Mouse (Mus musculus) MEL (cell line): Measurements from ENCODE around the gene Disp1. TPM values are rescaled to one million over a fixed set of nuclear protein-coding genes. Genes with fewer than 3 reads are reported as not detected.

Source experiments
- DNase-seq: peaks from one replicate; pipeline ENCODE4 v3.0.0; 2011; ENCODE audit warnings: low read depth, low spot score
- H3K27ac ChIP-seq: 2 replicates; pipeline ENCODE4 v1.5.1; 2012; ENCODE audit warnings: low read depth, mild to moderate bottlenecking, control low read depth, low read length, moderate library complexity; ENCODE audit not compliant: control insufficient read depth
- H3K27me3 ChIP-seq, 2 experiments: fragments of 150-350 bp in 1 of 2; sonication (generic) in 1 of 2; 2 replicates each; pipeline ENCODE4 v1.6.1; 2012; ENCODE audit warnings: low read length in 2 of 2, mild to moderate bottlenecking in 2 of 2, improper control_type of control experiment in 1 of 2, moderate library complexity in 1 of 2; ENCODE audit not compliant: insufficient read depth in 2 of 2, control insufficient read depth in 1 of 2
- H3K36me3 ChIP-seq, 2 experiments: 2 replicates each; pipeline ENCODE4 v1.6.1; 2012 to 2014; ENCODE audit warnings: low read length in 2 of 2, improper control_type of control experiment in 1 of 2, inconsistent platforms in 1 of 2, mild to moderate bottlenecking in 1 of 2; ENCODE audit not compliant: insufficient read depth in 2 of 2, control insufficient read depth in 1 of 2
- H3K4me1 ChIP-seq, 2 experiments: fragments of 150-350 bp in 1 of 2; sonication (generic) in 1 of 2; 2 replicates each; pipeline ENCODE4 v1.6.1; 2012; ENCODE audit warnings: low read length in 2 of 2, improper control_type of control experiment in 1 of 2, mild to moderate bottlenecking in 1 of 2; ENCODE audit not compliant: insufficient read depth in 2 of 2, control insufficient read depth in 1 of 2
- H3K4me3 ChIP-seq, 2 experiments: fragments of 150-350 bp in 1 of 2; sonication (generic) in 1 of 2; 2 replicates each; pipeline ENCODE4 v1.5.1; 2012; ENCODE audit warnings: low read depth in 2 of 2, low read length in 2 of 2, mild to moderate bottlenecking in 2 of 2, moderate library complexity in 2 of 2, control low read depth in 1 of 2, improper control_type of control experiment in 1 of 2; ENCODE audit not compliant: control insufficient read depth in 1 of 2, insufficient read depth in 1 of 2
- H3K79me2 ChIP-seq: 2 replicates; pipeline ENCODE4 v1.6.1; 2012; ENCODE audit warnings: mild to moderate bottlenecking, low read length, moderate library complexity; ENCODE audit not compliant: control insufficient read depth, poor library complexity, insufficient read depth
- H3K9ac ChIP-seq: 2 replicates; pipeline ENCODE4 v1.6.1; 2012; ENCODE audit warnings: low read depth, mild to moderate bottlenecking, control low read depth, low read length, moderate library complexity; ENCODE audit not compliant: control insufficient read depth, poor library complexity, severe bottlenecking
- H3K9me3 ChIP-seq: fragments of 150-350 bp; sonication (generic); replicated peaks from 2 replicates; pipeline ENCODE4 v1.6.1; 2012; ENCODE audit warnings: mild to moderate bottlenecking, low read length, improper control_type of control experiment, moderate library complexity; ENCODE audit not compliant: insufficient read depth
- BHLHE40 ChIP-seq: IDR thresholded peaks from 2 replicates; pipeline ENCODE4 v1.6.1; 2012; ENCODE audit warnings: low read depth, mild to moderate bottlenecking, inconsistent platforms, low read length, improper control_type of control experiment, borderline replicate concordance
- CHD1 ChIP-seq: IDR thresholded peaks from 2 replicates; pipeline ENCODE4 v1.6.1; 2012; ENCODE audit warnings: low read depth, mild to moderate bottlenecking, inconsistent platforms, low read length, improper control_type of control experiment
- CTCF ChIP-seq, 3 experiments: IDR thresholded peaks in 2 of 3; conservative IDR thresholded peaks in 1 of 3; 2 replicates each; pipeline ENCODE4 v1.5.1; 2011 to 2012; ENCODE audit warnings: low read length in 3 of 3, low read depth in 2 of 3, mild to moderate bottlenecking in 2 of 3, improper control_type of control experiment in 1 of 3, inconsistent platforms in 1 of 3, mixed read lengths in 1 of 3, moderate library complexity in 1 of 3; ENCODE audit not compliant: control insufficient read depth in 1 of 3, insufficient read depth in 1 of 3, poor library complexity in 1 of 3, severe bottlenecking in 1 of 3
- E2F4 ChIP-seq: IDR thresholded peaks from 2 replicates; pipeline ENCODE4 v1.6.1; 2011; ENCODE audit warnings: low read depth, low read length, improper control_type of control experiment, borderline replicate concordance
- ETS1 ChIP-seq: IDR thresholded peaks from 2 replicates; pipeline ENCODE4 v1.6.1; 2012; ENCODE audit warnings: low read depth, mild to moderate bottlenecking, inconsistent platforms, low read length, improper control_type of control experiment, moderate library complexity
- GATA1 ChIP-seq: IDR thresholded peaks from 2 replicates; pipeline ENCODE4 v1.6.1; 2011; ENCODE audit warnings: low read depth, low read length, improper control_type of control experiment
- HCFC1 ChIP-seq: IDR thresholded peaks from 2 replicates; pipeline ENCODE4 v1.6.1; 2012; ENCODE audit warnings: low read depth, mild to moderate bottlenecking, inconsistent platforms, low read length, improper control_type of control experiment, moderate library complexity
- MAFK ChIP-seq: IDR thresholded peaks from 2 replicates; pipeline ENCODE4 v1.6.1; 2011; ENCODE audit warnings: low read depth, mild to moderate bottlenecking, low read length, improper control_type of control experiment, borderline replicate concordance
- MAZ ChIP-seq: IDR thresholded peaks from 2 replicates; pipeline ENCODE4 v1.6.1; 2012; ENCODE audit warnings: low read depth, mild to moderate bottlenecking, inconsistent platforms, low read length, improper control_type of control experiment
- MYB ChIP-seq: IDR thresholded peaks from 2 replicates; pipeline ENCODE4 v1.6.1; 2011; ENCODE audit warnings: mild to moderate bottlenecking, low read depth, low read length, improper control_type of control experiment
- MYC ChIP-seq: IDR thresholded peaks from 2 replicates; pipeline ENCODE4 v1.6.1; 2011; ENCODE audit warnings: low read depth, mild to moderate bottlenecking, low read length, improper control_type of control experiment, moderate library complexity
- POLR2AphosphoS2 ChIP-seq: IDR thresholded peaks from 2 replicates; pipeline ENCODE4 v1.6.1; 2011; ENCODE audit warnings: low read length, improper control_type of control experiment
- POLR2AphosphoS5 ChIP-seq: IDR thresholded peaks from 2 replicates; pipeline ENCODE4 v1.6.1; 2012; ENCODE audit warnings: low read depth, borderline replicate concordance, mild to moderate bottlenecking, inconsistent platforms, low read length, moderate library complexity, mixed read lengths
- RAD21 ChIP-seq: IDR thresholded peaks from 2 replicates; pipeline ENCODE4 v1.6.1; 2011; ENCODE audit warnings: mild to moderate bottlenecking, low read depth, low read length, improper control_type of control experiment
- TAL1 ChIP-seq: IDR thresholded peaks from 2 replicates; pipeline ENCODE4 v1.6.1; 2012; ENCODE audit warnings: mild to moderate bottlenecking, inconsistent platforms, low read length, moderate library complexity, mixed read lengths
- ZC3H11A ChIP-seq: IDR thresholded peaks from 2 replicates; pipeline ENCODE4 v1.6.1; 2012; ENCODE audit warnings: low read depth, mild to moderate bottlenecking, inconsistent platforms, low read length, improper control_type of control experiment
- ZKSCAN1 ChIP-seq: IDR thresholded peaks from 2 replicates; pipeline ENCODE4 v1.6.1; 2012; ENCODE audit warnings: low read depth, mild to moderate bottlenecking, inconsistent platforms, low read length, improper control_type of control experiment, moderate library complexity
- ZNF384 ChIP-seq: IDR thresholded peaks from 2 replicates; pipeline ENCODE4 v1.6.1; 2012; ENCODE audit warnings: low read depth, mild to moderate bottlenecking, inconsistent platforms, low read length, improper control_type of control experiment
- polyA plus RNA-seq, 2 experiments: library from polyadenylated mRNA; stranded (reverse) in 1 of 2; unstranded in 1 of 2; fragments of >175 nt in 1 of 2; fragments of >200 nt in 1 of 2; gene quantifications; 2 replicates each; pipeline versions ENCODE4 v1.2.1 to v1.2.4; 2012; ENCODE audit warnings: low replicate concordance in 2 of 2, low read depth in 1 of 2; ENCODE audit not compliant: insufficient read length in 2 of 2, insufficient read depth in 1 of 2, missing spikeins in 1 of 2
- total RNA-seq: library from RNA; depleted of rRNA; stranded (reverse); fragments of 300-350 nt; gene quantifications from 2 replicates; pipeline ENCODE4 v1.2.3, GENCODE M21; 2012

The Disp1 gene
- total and polyA plus RNA-seq, 3 experiments, result 6.3 to 9.9 TPM; not detected in 1

DNA sequence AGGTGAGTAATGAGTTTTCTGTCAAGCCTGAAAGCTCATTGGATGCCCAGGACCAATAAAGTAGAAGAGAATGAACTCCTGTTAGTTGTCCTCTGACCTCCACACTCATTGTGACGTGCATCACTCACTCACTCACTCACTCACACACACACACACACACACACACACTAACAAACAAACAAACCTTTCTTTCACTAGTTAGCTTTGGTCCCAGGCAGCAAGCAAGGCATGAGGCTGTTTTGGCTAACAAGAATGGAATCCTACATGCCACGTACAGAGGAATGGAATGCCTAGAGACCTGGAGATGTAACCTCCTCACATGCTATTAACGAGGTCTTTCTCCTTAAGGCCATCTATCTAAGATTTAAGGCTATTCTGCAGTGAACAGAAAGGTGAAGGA is 97.6 kb downstream of the Disp1 start:
- no peaks in the 10 kb centered on the region; a peak in 1 of 4 replicates for H3K36me3 ChIP-seq
- no peak for DNase-seq
- no peaks in the 10 kb centered on the region for H3K79me2 ChIP-seq
- no peaks in the 10 kb centered on the region for H3K4me1 ChIP-seq
- H3K4me3 ChIP-seq, result no peak overlapping the region
- H3K27me3 ChIP-seq, result no peaks in the 10 kb centered on the region
- no peak overlapping the region for H3K27ac ChIP-seq
- no peak for TF ChIP-seq TAL1
- no peak for TF ChIP-seq CHD1
- no peak for TF ChIP-seq ZNF384
- no peak for TF ChIP-seq POLR2AphosphoS5
- TF ChIP-seq MYB, result no peak
- TF ChIP-seq E2F4, result no peak
- TF ChIP-seq CTCF (IDR thresholded peaks at IDR 0.05 in 2 of 3, conservative IDR thresholded peaks at IDR 0.05 in 1 of 3; ENCODE audit: control insufficient read depth in 1 of 3, insufficient read depth in 1 of 3, low read depth in 2 of 3, low read length in 3 of 3, poor library complexity in 1 of 3, severe bottlenecking in 1 of 3), result no peak
- no peak for TF ChIP-seq POLR2AphosphoS2
- TF ChIP-seq GATA1, result no peak
- no peak for TF ChIP-seq ZC3H11A
- TF ChIP-seq MAZ, result no peak
- no peak for TF ChIP-seq HCFC1
- TF ChIP-seq BHLHE40, result no peak
- no peak for TF ChIP-seq ETS1
- no peak overlapping the region for H3K9ac ChIP-seq
- no peaks in the 10 kb centered on the region for H3K9me3 ChIP-seq

DNA sequence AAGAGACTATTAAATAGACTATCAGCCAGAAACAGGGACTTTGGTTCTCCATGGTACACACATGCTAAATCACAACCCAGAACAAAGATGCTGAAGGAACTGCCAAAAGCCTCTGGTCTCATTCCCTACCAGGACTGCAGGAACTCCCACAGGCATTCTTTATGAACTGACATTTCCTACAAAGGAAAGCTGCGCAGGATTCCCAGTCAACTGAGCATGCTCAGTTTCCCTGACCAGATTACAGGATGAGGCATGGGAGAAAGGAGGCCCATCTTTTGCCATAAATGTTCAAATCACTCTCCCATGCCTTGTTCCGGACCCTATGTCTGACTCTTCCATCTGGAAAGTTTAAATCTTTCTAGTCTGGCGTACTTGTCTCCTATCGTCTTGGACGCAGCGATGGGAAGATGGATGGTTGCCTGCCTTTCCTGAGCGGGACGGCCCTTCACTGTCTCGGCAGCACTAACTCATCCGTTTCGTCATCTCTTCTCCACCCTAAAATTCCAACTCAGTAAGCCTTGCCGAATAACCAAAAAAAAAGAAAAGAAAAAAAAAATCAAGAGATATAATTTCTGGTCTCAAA is 100.9 kb downstream of the Disp1 start:
- TF ChIP-seq CHD1 (no peak), MAFK (no peak), ZKSCAN1 (no peak), ETS1 (no peak), MYC (no peak), RAD21 (no peak), GATA1 (no peak)
- Histone ChIP-seq H3K9me3 (no peaks in the 10 kb centered on the region), H3K79me2 (no peaks in the 10 kb centered on the region), H3K9ac (no peak overlapping the region), H3K4me3 (no peak overlapping the region), H3K27me3 (no peaks in the 10 kb centered on the region), H3K36me3 (no peaks in the 10 kb centered on the region; a peak in 1 of 4 replicates), H3K27ac (no peak overlapping the region), H3K4me1 (no peaks in the 10 kb centered on the region)
- DNase-seq, result no peak
